In the genomic region with DNA sequence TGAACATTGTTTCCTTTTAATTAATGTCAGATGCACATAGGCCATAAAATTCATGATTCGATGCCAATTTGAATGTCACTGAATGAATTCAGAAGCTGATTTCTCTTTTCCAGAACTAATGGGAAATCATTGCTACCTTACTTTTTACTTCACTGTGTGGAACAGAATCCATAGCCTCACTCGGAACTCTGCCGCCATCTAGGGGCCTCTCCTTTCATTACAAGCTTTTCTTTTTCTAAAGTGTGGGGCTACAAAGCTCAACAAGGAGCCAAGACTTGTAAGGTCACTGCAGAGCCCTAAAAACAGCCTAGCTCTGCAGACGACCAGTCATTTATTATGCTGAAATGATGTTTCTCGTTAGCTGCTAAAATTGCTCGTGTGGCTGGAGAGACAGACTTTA, we compare ENCODE assay signal across 9 mouse cellular contexts. TPM values are rescaled to one million over a fixed set of nuclear protein-coding genes. Genes with fewer than 3 reads are reported as not detected.
DNase-seq lines count a peak whose midpoint lies in the region; ATAC-seq and TF ChIP-seq lines count a peak whose summit lies in the region.
"Had no signal": no experiment of that assay in that cellular context is flagged by ENCODE, and none has a peak within 500 bp of the region (broad histone marks: within the 10 kb centered on the region; RNA-seq: fewer than 3 reads in every experiment).

No protein-coding gene starts in this region.

- TF ChIP-seq EP300 in lung, postnatal 0 days (IDR thresholded peaks at IDR 0.05), result no peak

- peak; percentile 96 for TF ChIP-seq CTCF in layer of hippocampus, adult 2 months (conservative IDR thresholded peaks at IDR 0.05)
- peak; percentile 81 for TF ChIP-seq CTCF in lung, postnatal 0 days (IDR thresholded peaks at IDR 0.05)

- H3K27me3 ChIP-seq in lung, postnatal 0 days (replicated peaks; ENCODE audit: insufficient read depth, low read length), result no peaks in the 10 kb centered on the region
- H3K27me3 ChIP-seq: heart, embryonic 15.5 days had no signal

- H3K36me3 ChIP-seq in lung, postnatal 0 days (ENCODE audit: insufficient read depth, low read length), result peaks cover 9% of the 10 kb centered on the region
- H3K36me3 ChIP-seq: heart, embryonic 15.5 days had no signal

- WGBS in lung, postnatal 0 days, result 15% methylated on average over 6 of the region's 6 CpGs

- H3K9ac ChIP-seq in lung, postnatal 0 days (replicated peaks; ENCODE audit: low read depth), result no peak overlapping the region
- H3K9ac ChIP-seq: heart, embryonic 15.5 days had no signal

- H3K4me1 ChIP-seq in lung, postnatal 0 days (ENCODE audit: insufficient read depth, low read depth, low read length), result no peaks in the 10 kb centered on the region
- H3K4me1 ChIP-seq: heart, embryonic 15.5 days had no signal

- no peak overlapping the region for H3K4me3 ChIP-seq in layer of hippocampus, adult 2 months
- H3K4me3 ChIP-seq in lung, postnatal 0 days (ENCODE audit: low read depth, low read length), result no peak overlapping the region
- H3K4me3 ChIP-seq: heart, embryonic 15.5 days had no signal

- ATAC-seq in activated CD4-positive, CD25-positive, alpha-beta regulatory T cell, adult 4 months, result peak; percentile 46
- no peak for ATAC-seq in lung, postnatal 0 days

- H3K9me3 ChIP-seq in lung, postnatal 0 days (ENCODE audit: low read length), result no peaks in the 10 kb centered on the region
- H3K9me3 ChIP-seq: heart, embryonic 15.5 days had no signal

- no peak overlapping the region for H3K27ac ChIP-seq in layer of hippocampus, adult 2 months
- no peak overlapping the region for H3K27ac ChIP-seq in lung, postnatal 0 days (ENCODE audit: low read length)
- H3K27ac ChIP-seq: heart, embryonic 15.5 days had no signal

- no peak overlapping the region for H3K4me2 ChIP-seq in lung, postnatal 0 days (replicated peaks; ENCODE audit: low read depth, low read length)
- H3K4me2 ChIP-seq: heart, embryonic 15.5 days had no signal

- DNase-seq in gastrocnemius, adult 18-20 months (ENCODE audit: low spot score), result peak; percentile 67
- no peak for DNase-seq in gastrocnemius, postnatal 25 days
- DNase-seq in cerebellum, postnatal 4 days (ENCODE audit: low spot score in 2 of 2), result peak; percentile 35 to 79
- DNase-seq in gastrocnemius, postnatal 4 days (ENCODE audit: low spot score in 2 of 2), result peak; percentile 40 to 60
- DNase-seq in layer of hippocampus, adult 2 months (ENCODE audit: low spot score in 2 of 2), result peak; percentile 39 to 88
- peak; percentile 55 for DNase-seq in lung, postnatal 0 days (ENCODE audit: low spot score)
- DNase-seq in right cerebral cortex, adult 2 months (ENCODE audit: low spot score in 2 of 2), result peak; percentile 79 to 91

RNA-seq across cellular contexts. Expression of a gene that starts 12.7 kb away (rescaled TPM):
- 100 to 1,000 TPM; 426 to 436 TPM for total RNA-seq in gastrocnemius, adult 18-20 months (2021)
- 100 to 1,000 TPM; 337 to 372 TPM for total RNA-seq in gastrocnemius, postnatal 25 days (2021)
- polyA plus RNA-seq in activated CD4-positive, CD25-positive, alpha-beta regulatory T cell, adult 4 months (2017; shearing (Covaris generic)), result 1,000 to 10,000 TPM; 2,716 to 4,539 TPM
- 100 to 1,000 TPM; 908 to 959 TPM for total RNA-seq in gastrocnemius, postnatal 4 days (2021)
- total RNA-seq in layer of hippocampus, adult 2 months (2021), result 100 to 1,000 TPM; 399 to 429 TPM
- 946 and 953 TPM in 2 replicates for polyA plus RNA-seq in lung, postnatal 0 days (2015; fragmentation: Nextera tagmentation; extraction: Ambion mirVana)
